Mouse (Mus musculus): ENCODE measurements at regions not wholly inside any gene's neighbourhood (a gene's known extent, or its start where the extent isn't known, plus 50 kb on each side); places are given as distances from the start of the nearest gene placed in this dataset.
"Not testable (repeated sequence)": the region's sequence is repeated elsewhere in the genome, so short reads cannot be mapped to it uniquely, and the experiment has no call there.

DNA sequence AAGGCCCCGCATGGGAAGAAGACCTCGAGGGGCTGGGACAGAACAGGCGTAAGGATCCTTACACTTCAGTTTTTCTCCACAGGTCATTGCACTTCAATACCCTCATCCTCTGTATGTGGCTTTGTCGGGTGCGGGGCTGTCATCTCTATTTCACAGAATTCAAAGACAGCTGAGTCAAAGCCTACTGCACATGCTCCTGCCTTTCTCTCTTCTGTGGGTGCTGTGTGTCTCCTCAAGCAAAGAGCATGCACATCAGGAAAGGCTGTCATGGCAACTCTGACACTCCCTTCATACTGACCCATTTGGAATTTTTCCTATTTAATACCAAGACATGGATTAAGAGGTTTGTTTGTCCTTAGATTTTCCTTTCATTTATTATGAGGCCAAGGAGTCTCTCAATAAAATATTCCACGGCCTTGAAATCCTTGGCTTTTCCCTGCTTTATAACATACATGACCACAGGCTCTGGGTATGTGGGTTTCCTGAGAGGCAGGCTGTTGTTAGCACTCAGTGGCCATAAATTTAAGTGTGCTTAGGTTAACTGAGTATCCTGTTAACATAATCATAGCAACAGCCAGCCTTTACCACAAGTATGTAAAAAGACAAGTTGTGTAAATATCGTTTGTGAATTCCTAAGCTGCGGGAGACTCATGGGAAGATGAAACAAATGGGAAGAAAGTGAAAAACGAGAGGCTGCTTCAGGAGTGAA, 574.5 kb downstream of the Dcdc2c start:
- DNase-seq (ENCODE audit: low spot score in 2 of 2): no peak

DNA sequence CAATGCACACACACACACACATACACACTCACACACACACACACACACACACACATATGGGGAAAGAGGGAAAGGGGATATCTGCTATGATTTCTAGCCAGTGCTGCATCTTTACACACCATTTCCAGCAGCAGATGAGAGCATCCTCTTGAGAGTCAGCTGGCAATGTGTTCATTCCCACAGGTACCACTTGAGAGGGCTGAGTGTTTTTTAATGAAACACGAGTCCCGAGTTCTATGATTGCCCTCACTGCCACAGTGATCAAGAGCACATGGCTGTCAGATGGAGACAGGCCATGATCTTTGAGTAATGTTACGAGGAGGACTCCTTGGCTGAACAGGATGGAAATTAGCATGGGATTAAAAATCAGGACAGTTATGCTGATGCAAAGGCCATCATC, 589.3 kb downstream of the Dcdc2c start:
- DNase-seq (ENCODE audit: low spot score in 2 of 2): no peak

DNA sequence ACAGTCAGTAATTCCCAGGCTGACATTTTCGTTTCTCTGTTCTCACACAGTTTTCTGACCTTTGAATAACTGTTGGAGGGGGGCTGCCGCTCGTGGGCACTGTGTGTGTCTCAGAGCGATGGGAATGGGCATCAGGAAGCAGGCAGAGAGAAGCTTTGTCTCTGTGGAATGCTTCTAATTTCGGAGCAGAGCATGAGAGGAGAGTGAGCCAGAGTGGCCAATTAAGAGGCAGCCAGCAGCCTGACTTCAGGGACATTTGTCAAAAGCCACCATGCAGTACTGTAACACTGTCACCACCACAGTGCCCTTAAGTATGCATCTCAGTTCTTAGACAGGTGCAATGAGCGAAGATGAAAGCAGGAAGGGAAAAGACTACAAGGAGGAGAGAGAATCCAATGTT, 592.1 kb downstream of the Dcdc2c start:
- DNase-seq (ENCODE audit: low spot score in 2 of 2): no peak

GRCm38 (mm10) chr12:27947646-27948045, 604.6 kb downstream of the Dcdc2c start:
- no peak for DNase-seq (ENCODE audit: low spot score in 2 of 2)

- DNase-seq (ENCODE audit: low spot score in 2 of 2): no peak
Observed at GRCm38 (mm10) chr12:27946866-27947459, 604.6 kb upstream of the Sox11 start.

- no peak for DNase-seq (ENCODE audit: low spot score in 2 of 2)
Observed at GRCm38 (mm10) chr12:27945411-27945810, 603.0 kb upstream of the Sox11 start.

GRCm38 (mm10) chr12:27941053-27941452, 598.7 kb upstream of the Sox11 start:
- DNase-seq (ENCODE audit: low spot score in 2 of 2): no peak

DNA sequence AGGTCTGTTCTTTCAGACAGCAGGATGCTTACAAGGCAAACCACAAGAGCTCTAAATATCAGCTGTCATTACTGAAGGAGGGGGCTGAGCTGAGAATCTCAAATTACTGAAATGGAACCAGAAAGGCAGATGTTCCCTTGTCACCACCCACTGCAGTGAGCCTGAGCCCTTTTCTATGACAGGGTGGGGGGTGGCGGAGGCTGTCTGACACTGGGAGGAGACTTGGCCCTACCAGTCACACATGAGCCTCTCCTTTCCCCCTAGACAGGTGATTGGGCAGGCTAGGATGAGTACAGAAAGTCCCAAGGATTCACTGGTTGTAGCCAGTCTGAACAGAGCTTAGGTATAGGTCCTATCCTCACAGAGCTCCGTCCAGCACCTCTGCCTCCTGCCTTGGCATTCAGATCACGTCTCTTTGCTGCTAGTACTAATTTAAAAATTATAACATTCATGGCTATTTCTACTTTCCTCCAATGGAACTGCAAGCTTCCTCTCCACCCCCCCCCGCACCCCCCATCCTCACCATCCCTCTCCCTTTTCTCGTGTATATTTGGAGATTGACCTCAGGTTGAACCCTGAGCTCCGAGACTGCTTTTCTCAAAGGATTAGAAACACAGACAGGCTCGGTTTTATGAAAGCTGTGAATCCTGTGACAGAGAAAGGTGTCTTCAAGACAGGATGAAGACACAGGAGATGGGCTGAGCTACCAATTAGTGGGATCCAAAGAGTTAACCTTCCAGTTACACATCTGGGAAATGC, 590.2 kb upstream of the Sox11 start:
- peak in 1 of 2 experiments; percentile 12 for DNase-seq (ENCODE audit: low spot score in 2 of 2)

DNA sequence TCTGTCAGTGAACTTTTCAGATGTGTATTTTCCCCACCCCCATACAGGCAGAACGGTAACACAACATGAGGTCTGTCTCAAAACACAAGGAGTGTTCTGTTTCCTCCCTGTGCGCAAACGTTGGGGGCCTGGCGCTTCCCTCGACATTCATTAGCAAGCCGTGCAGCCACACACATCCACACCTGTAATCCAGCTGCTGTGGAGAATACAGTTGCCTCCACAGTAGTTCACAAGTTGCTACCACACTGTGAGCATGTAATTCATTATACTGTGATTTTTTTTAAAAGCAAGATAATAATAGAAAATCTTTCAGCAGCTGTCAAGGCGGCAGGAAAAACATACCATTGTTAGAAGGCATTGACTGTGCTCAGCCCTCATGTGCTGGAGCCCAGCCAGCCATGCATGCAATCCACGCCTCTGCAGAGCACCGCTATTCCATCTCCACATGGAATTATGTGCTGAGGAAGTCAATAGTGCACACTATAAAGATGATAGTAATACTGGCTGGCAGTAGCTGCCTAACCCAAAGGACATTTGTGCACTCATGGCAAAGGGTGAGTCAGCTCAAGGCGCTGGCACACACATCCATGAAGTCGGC, 586.1 kb upstream of the Sox11 start:
- no peak for DNase-seq (ENCODE audit: low spot score in 2 of 2)

DNA sequence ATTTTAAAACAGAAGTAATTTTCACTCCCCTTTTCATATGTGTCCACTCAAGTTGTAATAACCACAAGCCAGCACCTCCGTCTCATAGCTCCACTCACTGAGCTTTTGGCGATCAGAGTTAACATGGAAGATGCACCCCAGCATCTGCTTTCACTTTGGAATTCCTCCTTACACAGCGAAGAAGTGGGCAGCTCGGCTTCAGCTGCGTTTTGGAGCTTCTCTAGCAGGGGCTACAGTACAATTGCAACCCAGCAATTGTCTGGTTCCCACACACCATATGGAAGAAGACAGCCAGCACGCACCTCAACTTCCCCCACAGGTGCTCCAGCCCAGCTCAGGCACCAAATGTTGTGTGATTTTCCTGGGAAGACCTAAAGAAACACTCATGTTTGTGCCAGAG, 584.4 kb upstream of the Sox11 start:
- no peak for DNase-seq (ENCODE audit: low spot score in 2 of 2)

DNA sequence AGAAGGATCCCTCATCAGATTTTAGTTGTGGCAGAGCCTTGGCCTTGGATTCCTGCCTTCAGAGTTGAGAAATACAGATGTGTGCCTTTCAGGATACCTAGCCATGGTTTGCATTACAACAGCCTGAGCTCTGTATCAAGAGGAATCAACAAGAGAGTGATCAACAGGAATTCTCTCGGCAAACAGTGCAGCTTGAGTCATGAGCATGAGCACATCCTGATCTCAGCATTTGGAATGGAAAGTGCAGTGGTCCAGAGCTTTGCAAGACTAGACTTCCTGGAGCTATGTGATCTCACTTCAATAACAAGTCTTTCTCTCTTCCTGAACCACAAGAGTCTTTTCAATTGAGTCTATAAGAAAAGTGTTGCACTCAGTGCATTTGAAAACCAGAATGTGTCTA, 578.2 kb upstream of the Sox11 start:
- DNase-seq (ENCODE audit: low spot score in 2 of 2): no peak

DNA sequence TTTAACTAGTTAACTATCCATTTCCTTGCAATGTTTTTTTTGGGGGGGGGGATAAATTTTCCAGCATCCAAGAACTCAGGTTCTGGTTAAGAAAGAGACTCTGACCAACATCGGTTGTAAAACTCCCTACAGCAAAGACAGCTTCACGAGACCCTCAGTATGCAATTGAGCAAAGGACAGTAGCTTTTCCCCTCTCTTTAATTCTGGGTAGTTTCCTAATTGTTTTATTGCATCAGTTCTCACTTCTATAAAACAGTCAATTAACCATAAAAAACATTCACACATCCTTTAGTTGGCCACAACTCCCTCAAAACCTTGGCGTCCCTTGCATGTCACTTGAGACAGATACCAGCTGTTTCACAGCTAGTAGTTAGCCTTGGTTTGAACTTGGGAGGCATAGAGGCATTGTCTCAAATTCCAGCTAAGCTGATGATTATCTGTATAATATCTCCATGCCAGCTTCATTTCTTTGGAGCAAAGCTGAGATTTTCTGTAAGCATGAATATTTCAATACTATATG, 574.1 kb upstream of the Sox11 start:
- no peak for DNase-seq (ENCODE audit: low spot score in 2 of 2)

DNA sequence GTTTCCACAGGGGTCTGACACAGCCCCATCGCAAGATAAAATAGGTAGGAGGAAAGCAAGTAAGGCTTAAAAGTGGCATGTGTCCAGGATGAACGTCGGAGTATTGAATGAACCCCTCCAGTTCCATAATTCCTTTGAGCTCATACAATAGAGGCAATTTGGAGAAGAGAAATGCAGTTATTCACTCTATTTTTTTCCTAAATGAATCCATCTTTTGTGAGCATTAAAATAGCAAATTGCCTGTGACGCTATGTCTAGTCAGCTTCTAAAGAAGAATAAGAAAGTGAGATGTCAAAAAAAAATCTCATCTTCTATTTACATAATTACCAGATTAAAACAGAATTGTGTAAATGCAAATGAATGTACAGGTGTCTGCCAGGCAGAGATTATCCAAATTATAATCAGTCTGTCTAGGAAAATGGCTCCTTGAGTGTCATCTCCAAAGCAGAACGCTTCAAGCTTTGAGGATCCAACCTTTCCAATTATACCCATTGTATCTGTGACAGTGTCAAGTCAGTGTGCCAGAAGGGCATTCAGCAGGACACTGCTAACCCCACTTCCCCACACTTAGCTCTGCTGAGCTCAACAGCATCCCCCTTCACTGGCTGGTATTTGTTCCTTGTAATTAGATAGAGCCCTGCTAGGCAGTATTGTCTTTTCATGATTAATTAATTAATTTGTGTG, 567.2 kb upstream of the Sox11 start:
- DNase-seq (ENCODE audit: low spot score in 2 of 2): no peak

DNA sequence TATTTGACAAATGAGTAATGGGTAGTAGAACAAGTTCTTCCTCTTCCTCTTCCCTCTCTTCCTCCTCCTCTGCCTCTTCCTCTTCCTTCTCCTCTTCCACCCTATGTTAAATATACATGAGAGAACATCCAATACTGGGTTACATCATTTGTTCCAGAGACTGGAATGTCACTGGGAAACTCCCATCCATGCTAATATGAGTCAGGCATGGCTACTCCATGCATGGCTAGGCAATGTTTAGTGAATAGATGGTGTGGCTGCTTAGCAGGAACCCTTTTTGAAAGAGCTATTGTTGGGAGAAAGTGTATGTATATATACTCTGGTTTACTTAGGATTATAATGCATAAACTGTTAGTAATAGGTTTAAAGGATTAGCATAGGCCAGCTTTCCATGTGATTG, 554.3 kb upstream of the Sox11 start:
- DNase-seq (ENCODE audit: low spot score in 2 of 2): not testable (repeated sequence)

- no peak for DNase-seq (ENCODE audit: low spot score in 2 of 2)
Observed at GRCm38 (mm10) chr12:27881720-27882119, 539.3 kb upstream of the Sox11 start.

- no peak for DNase-seq (ENCODE audit: low spot score in 2 of 2)
Observed at GRCm38 (mm10) chr12:27866421-27866820, 524.0 kb upstream of the Sox11 start.

DNA sequence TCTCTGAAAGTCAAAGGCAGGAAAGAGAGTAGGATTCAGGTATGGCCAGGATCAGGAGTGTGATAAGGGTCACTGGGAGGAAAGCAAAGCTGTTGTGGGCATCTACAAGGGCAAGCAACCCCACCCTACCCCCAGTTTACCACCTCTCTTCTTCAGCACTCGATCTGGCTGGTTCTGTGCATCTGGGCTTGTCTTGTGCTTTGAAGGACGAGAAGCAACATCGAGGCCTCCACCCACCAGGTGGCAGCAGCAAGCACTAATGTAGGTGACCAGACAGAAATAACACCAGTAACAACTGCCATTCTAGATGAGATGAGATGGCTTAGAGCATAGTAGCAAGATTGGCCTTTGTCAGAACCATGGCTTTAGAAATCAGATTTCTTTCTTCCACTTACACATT, 507.2 kb upstream of the Sox11 start:
- DNase-seq (ENCODE audit: low spot score in 2 of 2): peak in 1 of 2 experiments; percentile 7

- no peak for DNase-seq (ENCODE audit: low spot score in 2 of 2)
Observed at GRCm38 (mm10) chr12:27849099-27849498, 506.7 kb upstream of the Sox11 start.

- DNase-seq (ENCODE audit: low spot score in 2 of 2): no peak
Observed at GRCm38 (mm10) chr12:27848141-27848540, 505.8 kb upstream of the Sox11 start.

GRCm38 (mm10) chr12:27847397-27847796, 505.0 kb upstream of the Sox11 start:
- no peak for DNase-seq (ENCODE audit: low spot score in 2 of 2)

DNA sequence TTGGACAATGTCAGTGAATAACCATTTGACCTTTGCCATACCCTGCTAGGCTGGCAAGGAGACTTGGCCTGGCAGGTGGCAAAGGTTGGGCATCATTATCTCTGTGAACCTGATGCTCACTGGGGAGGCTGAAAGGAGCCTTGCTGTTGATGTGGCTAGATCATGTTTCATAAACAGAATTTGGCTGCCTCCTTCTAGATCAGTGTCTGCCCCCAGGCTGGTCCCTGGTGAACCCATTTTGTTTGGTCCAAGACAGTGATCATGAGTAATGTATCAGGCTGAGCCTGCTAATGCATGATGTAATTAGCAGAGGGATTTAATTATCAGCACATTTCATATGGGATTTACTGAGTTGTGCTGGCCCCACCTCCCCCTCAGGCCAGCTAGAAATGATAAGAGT, 502.6 kb upstream of the Sox11 start:
- DNase-seq (ENCODE audit: low spot score in 2 of 2): no peak

DNA sequence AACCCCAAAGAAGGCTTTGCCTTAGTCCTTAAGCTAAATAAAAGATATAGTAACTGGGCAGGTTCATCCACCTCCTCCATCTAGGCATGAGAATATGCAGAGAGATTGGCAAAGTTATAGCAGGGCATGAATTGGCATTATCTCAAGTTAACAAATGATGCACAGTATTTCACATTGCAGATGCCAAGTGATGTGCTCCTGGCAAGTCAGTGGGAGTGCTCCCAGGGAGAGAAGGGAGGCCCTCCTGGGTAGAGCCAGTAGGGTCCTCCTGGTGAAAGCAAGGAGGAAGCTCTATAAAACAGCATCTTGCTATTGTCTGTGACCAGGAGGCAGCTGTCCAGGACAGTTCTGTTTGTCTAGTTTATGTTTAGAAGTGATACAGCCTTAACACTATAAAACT, 496.6 kb upstream of the Sox11 start:
- no peak for DNase-seq (ENCODE audit: low spot score in 2 of 2)

Data from cerebellum, postnatal 4 days (tissue).